Mouse (Mus musculus) spleen, embryonic (tissue): ENCODE data around the gene Rhox7a.
"Not testable (repeated sequence)": the region's sequence is repeated elsewhere in the genome, so short reads cannot be mapped to it uniquely, and the experiment has no call there.

ENCODE experiments used
- CTCF ChIA-PET: fragments of 350-600 bp; sonication (Branson Sonifier 250); formaldehyde crosslinking; loops from one replicate; lab custom pipeline; 2022; lab: Charles Lee

Gene Rhox7a

GRCm38 (mm10) chrX:37831386-37831785, at the start of gene Rhox7a:
Gene Rhox7a, plus strand, starts transcription at chrX:37831686.
- CTCF ChIA-PET = not testable (repeated sequence)

- CTCF ChIA-PET = no interaction called here
Observed at GRCm38 (mm10) chrX:37807286-37808080, 24.0 kb upstream of the Rhox7a start.

- CTCF ChIA-PET = no interaction called here
Observed at GRCm38 (mm10) chrX:37809396-37809795, 22.1 kb upstream of the Rhox7a start.

- CTCF ChIA-PET = no interaction called here
Observed at GRCm38 (mm10) chrX:37811179-37811578, 20.3 kb upstream of the Rhox7a start.

- CTCF ChIA-PET = no interaction called here
Observed at GRCm38 (mm10) chrX:37815665-37816064, 15.8 kb upstream of the Rhox7a start.

GRCm38 (mm10) chrX:37826610-37827009, 4.9 kb upstream of the Rhox7a start, which contains the start of gene Rhox6:
Gene Rhox6, plus strand, starts transcription at chrX:37826910.
- CTCF ChIA-PET = not testable (repeated sequence)

- CTCF ChIA-PET = no interaction called here
Observed at GRCm38 (mm10) chrX:37871641-37872040, 40.2 kb downstream of the Rhox7a start.

- CTCF ChIA-PET = no interaction called here
Observed at GRCm38 (mm10) chrX:37878844-37879243, 47.4 kb downstream of the Rhox7a start, which contains the start of gene Rhox8. Gene Rhox8, minus strand, starts transcription at chrX:37878944.
